Mouse (Mus musculus) liver, embryonic 12.5 days (tissue): ENCODE results near the gene Plcg2. TPM values are rescaled to one million over a fixed set of nuclear protein-coding genes. Genes with fewer than 3 reads are reported as not detected.

Experiments used
- ATAC-seq: fragments of 200-750 bp; cut with Nextera tagmentation; 2 replicates; pipeline ENCODE4 v1.8.0; 2017; ENCODE audit warnings: moderate number of reproducible peaks, mild to moderate bottlenecking, moderate library complexity
- H3K27ac ChIP-seq: fragments of 300-500 bp; sonication (generic); 2 replicates; pipeline ENCODE4 v1.5.1; 2016; ENCODE audit warnings: mild to moderate bottlenecking
- H3K27me3 ChIP-seq: fragments of 300-500 bp; sonication (generic); replicated peaks from 2 replicates; pipeline ENCODE4 v1.6.1; 2016; ENCODE audit warnings: mild to moderate bottlenecking, moderate library complexity
- H3K36me3 ChIP-seq: fragments of 300-500 bp; sonication (generic); 2 replicates; pipeline ENCODE4 v1.6.1; 2016; ENCODE audit warnings: mild to moderate bottlenecking, moderate library complexity
- H3K4me1 ChIP-seq: fragments of 300-500 bp; sonication (generic); 2 replicates; pipeline ENCODE4 v1.6.1; 2016
- H3K4me2 ChIP-seq: fragments of 300-500 bp; sonication (generic); 2 replicates; pipeline ENCODE4 v1.6.1; 2016; ENCODE audit warnings: mild to moderate bottlenecking, moderate library complexity
- H3K4me3 ChIP-seq: fragments of 300-500 bp; sonication (generic); 2 replicates; pipeline ENCODE4 v1.5.1; 2016; ENCODE audit warnings: mild to moderate bottlenecking, moderate library complexity
- H3K9ac ChIP-seq: fragments of 300-500 bp; sonication (generic); 2 replicates; pipeline ENCODE4 v1.6.1; 2016; ENCODE audit warnings: mild to moderate bottlenecking, moderate library complexity
- H3K9me3 ChIP-seq: fragments of 300-500 bp; sonication (generic); replicated peaks from 2 replicates; pipeline ENCODE4 v1.6.1; 2016; ENCODE audit warnings: mild to moderate bottlenecking, moderate library complexity
- WGBS: fragments of 180-500 bp; shearing (Covaris S2); methylation state at CpG from one replicate; pipeline ENCODE4 v1.1.7; 2016; ENCODE audit not compliant: insufficient replicate concordance; 5-methylcytosine and 5-hydroxymethylcytosine counted together
- microRNA-seq: library from miRNA; unstranded; fragments of <30 nt; microRNA quantifications from one replicate; pipeline ENCODE4, GENCODE M21; 2017
- polyA plus RNA-seq: library from polyadenylated mRNA; unstranded; fragments of >200 nt; fragmentation: Nextera tagmentation; extraction: Ambion mirVana; gene quantifications from 2 replicates; pipeline ENCODE4 v1.2.1, GENCODE M21; 2016

The Plcg2 gene
- polyA plus RNA-seq, 1 experiment from 2014 or later = 13.3 TPM

DNA sequence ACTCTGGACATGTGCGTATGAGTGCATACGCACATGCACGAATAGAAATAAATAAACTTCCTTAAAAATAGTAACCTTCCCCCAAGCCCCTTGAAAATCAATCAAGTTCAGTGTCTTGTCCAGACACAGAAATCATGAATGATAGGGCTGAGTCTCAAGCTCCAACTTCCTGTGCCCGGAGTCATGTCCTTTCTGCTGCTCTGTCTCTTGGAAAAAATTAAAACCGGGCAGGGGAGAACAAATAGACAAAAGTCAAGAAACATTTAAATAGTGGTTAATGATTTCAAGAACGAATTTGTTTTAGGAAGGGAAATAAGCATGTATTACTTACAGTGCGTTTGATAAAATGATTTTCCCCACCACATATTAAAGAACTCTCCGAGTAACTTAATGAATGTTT is 178.9 kb downstream of the Plcg2 start:
- no peaks in the 10 kb centered on the region for H3K9me3 ChIP-seq
- H3K4me2 ChIP-seq = no peak overlapping the region
- H3K27me3 ChIP-seq = no peaks in the 10 kb centered on the region
- no peak overlapping the region for H3K4me3 ChIP-seq
- no peak for ATAC-seq
- H3K36me3 ChIP-seq = no peaks in the 10 kb centered on the region
- peaks cover 5% of the 10 kb centered on the region for H3K4me1 ChIP-seq
- no peak overlapping the region for H3K9ac ChIP-seq
- H3K27ac ChIP-seq = 0 out of 2 replicates have a peak overlapping the region, but pooled peaks have one; percentile 54
- WGBS = 61% methylated on average over 8 of the region's 8 CpGs

DNA sequence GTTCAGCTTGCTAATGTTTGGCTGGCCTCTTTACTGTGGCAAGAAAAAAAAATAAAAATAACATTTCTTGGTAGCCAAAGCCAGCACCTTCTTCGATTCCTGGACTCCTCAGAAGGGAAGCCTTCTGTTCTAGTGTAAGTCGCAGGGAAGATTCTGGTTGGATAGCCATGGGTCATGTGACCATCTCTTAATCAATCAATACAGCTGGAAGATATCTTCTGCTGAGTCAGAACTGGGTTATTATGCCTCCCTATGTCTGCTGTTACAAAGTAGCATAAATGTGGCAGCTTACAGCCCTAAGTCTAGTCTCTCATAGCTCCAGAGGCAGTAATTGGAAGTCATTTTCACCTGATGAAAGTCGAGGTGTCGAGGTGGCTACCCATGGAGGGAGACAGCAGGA is 180.6 kb downstream of the Plcg2 start:
- Histone ChIP-seq H3K27me3 (no peaks in the 10 kb centered on the region), H3K27ac (no peak overlapping the region), H3K9me3 (no peaks in the 10 kb centered on the region), H3K4me2 (no peak overlapping the region), H3K4me3 (no peak overlapping the region), H3K9ac (no peak overlapping the region), H3K36me3 (no peaks in the 10 kb centered on the region), H3K4me1 (peaks cover 5% of the 10 kb centered on the region)
- 56% methylated on average over 4 of the region's 4 CpGs for WGBS
- ATAC-seq = no peak; the same call in 1 of the 2 replicates

- Histone ChIP-seq H3K9me3 (no peaks in the 10 kb centered on the region), H3K27me3 (no peaks in the 10 kb centered on the region), H3K4me3 (no peak overlapping the region), H3K36me3 (no peaks in the 10 kb centered on the region), H3K27ac (no peak overlapping the region), H3K4me2 (no peak overlapping the region), H3K9ac (no peak overlapping the region), H3K4me1 (no peaks in the 10 kb centered on the region)
- WGBS = 70% methylated on average over 10 of the region's 10 CpGs
- ATAC-seq = no peak
These were observed 185.9 kb downstream of the Plcg2 start for GRCm38 (mm10) chr8:117683925-117684472.

GRCm38 (mm10) chr8:117684504-117684903 is 186.4 kb downstream of the Plcg2 start:
- no peak overlapping the region for H3K9ac ChIP-seq
- no peaks in the 10 kb centered on the region for H3K9me3 ChIP-seq
- H3K4me2 ChIP-seq = no peak overlapping the region
- no peaks in the 10 kb centered on the region for H3K36me3 ChIP-seq
- no peak overlapping the region for H3K27ac ChIP-seq
- 40% methylated on average over 11 of the region's 11 CpGs for WGBS
- no peak overlapping the region for H3K4me3 ChIP-seq
- ATAC-seq = no peak
- H3K27me3 ChIP-seq = no peaks in the 10 kb centered on the region
- no peaks in the 10 kb centered on the region for H3K4me1 ChIP-seq

Small RNAs within 50 kb of the gene (microRNA-seq; reads per million reads assigned to microRNA genes)
- gene Gm27361 = not detected
- not detected for gene Mir7077
- gene Mir7078 = not detected

Other genes starting within 250 kb of the Plcg2 start
- 18.7 and 21.6 TPM in 2 replicates for gene Cmip, start 241.2 kb upstream of the Plcg2 start, polyA plus RNA-seq
- 0.91 and 1.4 TPM in 2 replicates for gene Sdr42e1, start 175.4 kb downstream of the Plcg2 start, polyA plus RNA-seq
- gene Hsd17b2, start 203.6 kb downstream of the Plcg2 start, polyA plus RNA-seq = 20.9 and 23.6 TPM in 2 replicates